Mouse (Mus musculus): Measurements from ENCODE around the gene Trim67. TPM values are rescaled to one million over a fixed set of nuclear protein-coding genes. Genes with fewer than 3 reads are reported as not detected.

The Trim67 gene
- polyA plus RNA-seq, 1 experiment from 2014 or later, result 30.8 TPM

- Histone ChIP-seq H3K36me3 (replicated peaks) (no peaks in the 10 kb centered on the region), H3K4me2 (peak overlapping the region; percentile 85), H3K4me3 (peak overlapping the region; percentile 75), H3K27me3 (replicated peaks) (no peaks in the 10 kb centered on the region), H3K9ac (peak overlapping the region; percentile 86; the same call in 1 of the 2 replicates), H3K4me1 (peaks cover 63% of the 10 kb centered on the region), H3K9me3 (no peaks in the 10 kb centered on the region), H3K27ac (no peak overlapping the region)
- ATAC-seq (replicated peaks), result no peak
- WGBS, result 73% methylated on average over 8 of the region's 8 CpGs
These were observed 3.0 kb downstream of the Trim67 start for GRCm38 (mm10) chr8:124795781-124796488.

GRCm38 (mm10) chr8:124800542-124800941 lies 7.7 kb downstream of the Trim67 start:
- no peak overlapping the region for H3K9ac ChIP-seq
- WGBS, result 51% methylated on average over 11 of the region's 11 CpGs
- no peaks in the 10 kb centered on the region for H3K36me3 ChIP-seq (replicated peaks)
- ATAC-seq (replicated peaks), result no peak
- no peaks in the 10 kb centered on the region for H3K9me3 ChIP-seq
- H3K27me3 ChIP-seq (replicated peaks), result no peaks in the 10 kb centered on the region
- H3K4me2 ChIP-seq, result no peak overlapping the region
- no peak overlapping the region for H3K27ac ChIP-seq
- H3K4me3 ChIP-seq, result no peak overlapping the region
- peaks cover 39% of the 10 kb centered on the region for H3K4me1 ChIP-seq

- H3K4me2 ChIP-seq, result no peak overlapping the region
- no peaks in the 10 kb centered on the region for H3K27me3 ChIP-seq (replicated peaks)
- no peak overlapping the region for H3K9ac ChIP-seq
- H3K27ac ChIP-seq, result no peak overlapping the region
- peaks cover 9% of the 10 kb centered on the region for H3K4me1 ChIP-seq
- no peak overlapping the region for H3K4me3 ChIP-seq
- ATAC-seq (replicated peaks), result no peak
- 70% methylated on average over 12 of the region's 12 CpGs for WGBS
- H3K36me3 ChIP-seq (replicated peaks), result no peaks in the 10 kb centered on the region
- no peaks in the 10 kb centered on the region for H3K9me3 ChIP-seq
These were observed 11.2 kb downstream of the Trim67 start for GRCm38 (mm10) chr8:124803824-124804702.

GRCm38 (mm10) chr8:124805990-124806389 lies 13.1 kb downstream of the Trim67 start:
- H3K4me2 ChIP-seq, result no peak overlapping the region
- H3K27ac ChIP-seq, result no peak overlapping the region
- ATAC-seq (replicated peaks), result no peak
- H3K4me1 ChIP-seq, result peaks cover 15% of the 10 kb centered on the region
- no peaks in the 10 kb centered on the region for H3K27me3 ChIP-seq (replicated peaks)
- H3K36me3 ChIP-seq (replicated peaks), result no peaks in the 10 kb centered on the region
- 88% methylated on average over 4 of the region's 4 CpGs for WGBS
- no peak overlapping the region for H3K4me3 ChIP-seq
- no peak overlapping the region for H3K9ac ChIP-seq
- H3K9me3 ChIP-seq, result no peaks in the 10 kb centered on the region

GRCm38 (mm10) chr8:124809419-124809818 lies 16.5 kb downstream of the Trim67 start:
- Histone ChIP-seq H3K27me3 (replicated peaks) (no peaks in the 10 kb centered on the region), H3K27ac (no peak overlapping the region), H3K4me2 (no peak overlapping the region), H3K9me3 (no peaks in the 10 kb centered on the region), H3K9ac (no peak overlapping the region), H3K36me3 (replicated peaks) (no peaks in the 10 kb centered on the region), H3K4me3 (no peak overlapping the region), H3K4me1 (peaks cover 19% of the 10 kb centered on the region)
- ATAC-seq (replicated peaks), result no peak
- 44% methylated on average over 2 of the region's 2 CpGs for WGBS

- no peak overlapping the region for H3K9ac ChIP-seq
- H3K4me1 ChIP-seq, result peaks cover 19% of the 10 kb centered on the region
- H3K27me3 ChIP-seq (replicated peaks), result no peaks in the 10 kb centered on the region
- H3K27ac ChIP-seq, result 0 out of 2 replicates have a peak overlapping the region, but pooled peaks have one; percentile 18
- no peaks in the 10 kb centered on the region for H3K9me3 ChIP-seq
- no peak overlapping the region for H3K4me2 ChIP-seq
- no peaks in the 10 kb centered on the region; the same call in 1 of the 2 replicates for H3K36me3 ChIP-seq (replicated peaks)
- WGBS, result 60% methylated on average over 5 of the region's 5 CpGs
- H3K4me3 ChIP-seq, result no peak overlapping the region
- ATAC-seq (replicated peaks), result no peak
These were observed 17.2 kb downstream of the Trim67 start for GRCm38 (mm10) chr8:124810056-124810610.

GRCm38 (mm10) chr8:124810689-124811394 lies 17.9 kb downstream of the Trim67 start:
- no peaks in the 10 kb centered on the region for H3K27me3 ChIP-seq (replicated peaks)

GRCm38 (mm10) chr8:124813326-124813725 lies 20.4 kb downstream of the Trim67 start:
- no peaks in the 10 kb centered on the region for H3K9me3 ChIP-seq
- H3K27ac ChIP-seq, result no peak overlapping the region
- WGBS, result 95% methylated on average over 4 of the region's 4 CpGs
- ATAC-seq (replicated peaks), result no peak
- H3K9ac ChIP-seq, result no peak overlapping the region
- H3K4me1 ChIP-seq, result peaks cover 19% of the 10 kb centered on the region
- H3K27me3 ChIP-seq (replicated peaks), result no peaks in the 10 kb centered on the region
- no peak overlapping the region for H3K4me2 ChIP-seq
- H3K4me3 ChIP-seq, result no peak overlapping the region
- peaks cover 19% of the 10 kb centered on the region for H3K36me3 ChIP-seq (replicated peaks)

More at GRCm38 (mm10) chr8:124810689-124811394, 17.9 kb downstream of the Trim67 start:
- H3K4me2 ChIP-seq, result no peak overlapping the region
- H3K27ac ChIP-seq, result 0 out of 2 replicates have a peak overlapping the region, but pooled peaks have one; percentile 18
- H3K36me3 ChIP-seq (replicated peaks), result peaks cover 7% of the 10 kb centered on the region
- ATAC-seq (replicated peaks), result 0 out of 2 replicates have a peak, but pooled peaks have one; percentile 48
- peaks cover 19% of the 10 kb centered on the region for H3K4me1 ChIP-seq
- no peak overlapping the region for H3K9ac ChIP-seq
- no peaks in the 10 kb centered on the region for H3K9me3 ChIP-seq
- no peak overlapping the region for H3K4me3 ChIP-seq
- WGBS, result 22% methylated on average over 9 of the region's 9 CpGs

GRCm38 (mm10) chr8:124815870-124816269 lies 23.0 kb downstream of the Trim67 start:
- Histone ChIP-seq H3K4me2 (no peak overlapping the region), H3K9me3 (no peaks in the 10 kb centered on the region), H3K27ac (no peak overlapping the region), H3K4me3 (no peak overlapping the region), H3K4me1 (peaks cover 5% of the 10 kb centered on the region), H3K9ac (no peak overlapping the region), H3K36me3 (replicated peaks) (peaks cover 32% of the 10 kb centered on the region), H3K27me3 (replicated peaks) (no peaks in the 10 kb centered on the region)
- 87% methylated on average over 12 of the region's 12 CpGs for WGBS
- no peak for ATAC-seq (replicated peaks)

- H3K4me2 ChIP-seq, result no peak overlapping the region
- peaks cover 32% of the 10 kb centered on the region for H3K36me3 ChIP-seq (replicated peaks)
- no peaks in the 10 kb centered on the region for H3K9me3 ChIP-seq
- no peaks in the 10 kb centered on the region for H3K4me1 ChIP-seq
- no peak overlapping the region for H3K4me3 ChIP-seq
- H3K27me3 ChIP-seq (replicated peaks), result no peaks in the 10 kb centered on the region
- no peak overlapping the region for H3K9ac ChIP-seq
- ATAC-seq (replicated peaks), result no peak
- H3K27ac ChIP-seq, result no peak overlapping the region
- 92% methylated on average over 11 of the region's 11 CpGs for WGBS
These were observed 24.0 kb downstream of the Trim67 start for GRCm38 (mm10) chr8:124816866-124817265.

GRCm38 (mm10) chr8:124817361-124817760 lies 24.5 kb downstream of the Trim67 start:
- H3K4me2 ChIP-seq, result no peak overlapping the region
- H3K4me3 ChIP-seq, result no peak overlapping the region
- H3K9me3 ChIP-seq, result no peaks in the 10 kb centered on the region
- H3K36me3 ChIP-seq (replicated peaks), result peaks cover 32% of the 10 kb centered on the region
- H3K4me1 ChIP-seq, result no peaks in the 10 kb centered on the region
- ATAC-seq (replicated peaks), result no peak
- no peak overlapping the region for H3K9ac ChIP-seq
- H3K27ac ChIP-seq, result no peak overlapping the region
- WGBS, result 92% methylated on average over 3 of the region's 3 CpGs
- no peaks in the 10 kb centered on the region for H3K27me3 ChIP-seq (replicated peaks)

Measured in midbrain, embryonic 15.5 days (tissue).